Mouse (Mus musculus): ENCODE results near the gene B9d1. TPM values are rescaled to one million over a fixed set of nuclear protein-coding genes. Genes with fewer than 3 reads are reported as not detected.

B9d1 gene
- total RNA-seq (2023), result not detected

DNA sequence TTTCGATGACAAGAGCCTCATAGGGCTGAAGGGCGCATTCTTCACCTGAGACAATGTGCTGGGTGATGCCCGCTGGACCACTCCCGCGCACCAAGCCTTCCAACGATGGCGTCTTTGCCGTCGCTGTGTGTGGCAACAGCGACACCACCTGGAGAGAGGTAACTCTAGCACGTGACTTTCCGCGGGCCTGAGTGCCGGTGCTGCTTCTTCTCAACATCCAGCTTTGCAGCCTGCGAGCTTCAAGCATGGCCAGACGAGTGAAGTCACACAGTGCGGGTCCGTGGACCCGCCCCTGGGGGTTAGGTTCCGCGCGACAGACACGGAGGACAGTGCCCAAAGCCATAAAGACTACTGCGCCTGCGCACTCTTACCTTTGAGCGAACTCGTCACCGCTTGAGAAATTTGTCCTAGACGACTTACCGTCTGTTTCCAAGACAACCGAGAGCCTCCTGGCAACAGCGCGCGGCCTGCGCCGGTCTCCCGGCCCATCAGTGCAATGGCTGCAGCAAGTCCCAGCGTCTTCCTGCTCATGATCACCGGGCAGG lies at the start of gene B9d1:
B9d1 (plus strand) TSS at position 432 of the 545 bp plus-strand sequence.

GRCm38 (mm10) chr11:61484613-61485540 lies 20.1 kb upstream of the B9d1 start, which contains the start of gene Mfap4:
TSS of gene Mfap4 (plus strand) at chr11:61485431.

DNA sequence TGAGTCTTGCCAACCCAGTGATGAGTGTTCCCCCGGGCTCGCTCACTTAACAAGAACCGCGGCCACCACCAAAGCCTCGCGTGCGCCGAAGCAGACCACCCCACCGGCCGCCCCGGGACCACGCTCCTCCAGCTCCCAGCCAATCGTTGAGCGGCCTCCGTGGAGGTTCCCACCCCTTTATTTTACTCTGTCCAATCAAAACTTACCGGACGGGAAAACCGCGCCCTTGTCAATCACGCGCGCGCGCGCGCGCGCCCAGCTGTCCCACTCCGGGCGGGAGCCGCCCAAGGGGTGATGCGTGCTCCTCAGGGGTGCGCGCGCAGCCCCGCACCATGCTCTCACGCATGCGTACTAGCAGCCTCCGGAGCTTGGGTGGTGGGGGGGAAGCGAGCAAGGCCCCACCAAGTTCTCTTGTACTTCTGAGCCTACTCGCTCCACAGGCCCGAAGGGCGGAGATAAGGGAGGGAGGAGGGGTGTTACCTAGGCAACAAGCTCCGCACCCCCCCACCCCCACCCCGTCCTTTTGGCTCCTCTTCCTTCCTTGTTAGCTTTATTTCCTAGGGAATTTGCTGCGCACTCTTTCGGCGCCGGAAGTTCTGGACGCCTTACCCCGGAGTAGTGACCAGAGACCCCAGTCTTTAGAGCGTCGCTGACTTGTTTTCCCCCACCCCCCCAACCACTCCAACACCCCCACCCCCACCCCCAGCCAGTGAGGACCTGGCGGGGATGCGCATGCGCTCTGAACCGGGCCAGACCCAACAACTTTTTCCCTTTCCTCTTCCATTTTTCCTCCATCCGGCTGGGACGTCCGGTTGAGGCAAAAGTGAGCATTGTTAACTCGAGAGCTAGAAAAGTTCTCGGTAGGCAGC lies 10.6 kb upstream of the B9d1 start, which contains the start of gene Mapk7:
Mapk7 (minus strand) TSS at position 278 of the 869 bp plus-strand sequence.

Other genes with a start within 250 kb of the B9d1 start
- gene Aldh3a2, start 237.7 kb upstream of the B9d1 start, total RNA-seq (2023), result 39.1 TPM
- not detected for gene Slc47a2, start 162.3 kb upstream of the B9d1 start, total RNA-seq (2023)
- gene Slc47a1, start 126.8 kb upstream of the B9d1 start, total RNA-seq (2023), result not detected
- not detected for gene Rnf112, start 51.0 kb upstream of the B9d1 start, total RNA-seq (2023)
- not detected for gene Mfap4, start 19.7 kb upstream of the B9d1 start, total RNA-seq (2023)
- 21.8 TPM for gene Mapk7, start 10.7 kb upstream of the B9d1 start, total RNA-seq (2023)
- 2.7 TPM for gene Epn2, start 74.5 kb downstream of the B9d1 start, total RNA-seq (2023)
- gene Grap, start 148.1 kb downstream of the B9d1 start, total RNA-seq (2023), result 167 TPM
- gene Fam83g, start 178.9 kb downstream of the B9d1 start, total RNA-seq (2023), result 0.77 TPM
- gene Slc5a10, start 215.7 kb downstream of the B9d1 start, total RNA-seq (2023), result not detected